Mouse (Mus musculus): ENCODE measurements at regions not wholly inside any gene's neighbourhood (a gene's known extent, or its start where the extent isn't known, plus 50 kb on each side); places are given as distances from the start of the nearest gene placed in this dataset.

DNA sequence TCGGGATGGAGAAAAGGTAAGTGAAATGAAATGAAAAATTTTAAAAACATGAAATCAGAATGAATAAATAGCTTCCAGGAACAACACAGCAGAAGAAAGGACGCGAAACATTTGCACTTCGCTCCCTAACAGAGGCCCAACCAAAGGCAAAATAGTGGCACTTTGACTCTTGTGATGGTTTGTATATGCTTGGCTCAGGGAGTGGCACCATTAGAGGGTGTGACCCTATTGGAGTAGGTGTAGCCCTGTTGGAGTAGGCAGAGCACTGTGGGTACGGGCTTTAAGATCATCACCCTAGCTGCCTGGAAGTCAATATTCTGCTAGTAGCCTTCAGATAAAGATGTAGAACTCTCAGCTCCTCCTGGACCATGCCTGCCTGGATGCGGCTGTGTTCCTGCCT, 154.0 kb upstream of the Fam78b start:
- H3K36me3 ChIP-seq (ENCODE audit: control insufficient read depth, insufficient read depth, low read length), result no peaks in the 10 kb centered on the region
- no peak overlapping the region for H3K9ac ChIP-seq (ENCODE audit: low read length)
- no peak overlapping the region for H3K27ac ChIP-seq (ENCODE audit: low read depth)
- H3K9me3 ChIP-seq (ENCODE audit: control insufficient read depth, low read length), result no peaks in the 10 kb centered on the region
- H3K4me3 ChIP-seq (ENCODE audit: low read depth, low read length), result no peak overlapping the region
- ATAC-seq (replicated peaks; ENCODE audit: low FRiP score, low TSS enrichment, low read depth) (no peak), DNase-seq (ENCODE audit: low spot score) (no peak)
- H3K4me1 ChIP-seq (replicated peaks; ENCODE audit: control insufficient read depth, insufficient read depth, low read length), result no peaks in the 10 kb centered on the region
- WGBS, result 83% methylated on average over 6 of the region's 6 CpGs
- H3K4me2 ChIP-seq (ENCODE audit: low read length), result no peak overlapping the region
- H3K27me3 ChIP-seq (replicated peaks; ENCODE audit: control insufficient read depth, insufficient read depth, low read length), result no peaks in the 10 kb centered on the region

DNA sequence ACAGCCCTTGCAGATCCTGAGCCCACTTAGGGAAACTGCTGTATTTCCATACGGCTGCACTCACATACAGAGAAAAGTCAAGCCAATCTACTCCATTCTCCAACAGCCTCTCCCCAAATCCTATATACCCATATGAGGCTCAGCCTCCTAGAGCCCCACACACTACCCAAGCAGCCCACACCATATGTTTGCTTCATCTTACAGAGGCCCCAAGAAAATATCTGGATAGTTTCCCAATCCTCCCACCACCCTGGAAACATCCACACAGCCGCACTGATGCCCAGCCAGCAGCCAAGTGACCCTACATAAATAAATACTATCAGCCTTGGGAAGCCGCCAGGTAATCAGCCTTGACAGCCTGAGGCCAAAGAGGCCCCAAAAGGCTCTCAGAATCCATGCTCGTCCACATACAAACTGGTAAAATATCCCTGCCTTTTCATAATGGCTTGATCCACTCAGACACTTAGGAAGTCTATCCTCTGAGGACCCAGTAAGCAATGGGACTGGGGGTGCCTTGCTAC, 153.1 kb upstream of the Fam78b start:
- no peak for DNase-seq (ENCODE audit: low spot score)
- Histone ChIP-seq H3K4me1 (replicated peaks; ENCODE audit: control insufficient read depth, insufficient read depth, low read length) (no peaks in the 10 kb centered on the region), H3K4me3 (ENCODE audit: low read depth, low read length) (no peak overlapping the region)

DNA sequence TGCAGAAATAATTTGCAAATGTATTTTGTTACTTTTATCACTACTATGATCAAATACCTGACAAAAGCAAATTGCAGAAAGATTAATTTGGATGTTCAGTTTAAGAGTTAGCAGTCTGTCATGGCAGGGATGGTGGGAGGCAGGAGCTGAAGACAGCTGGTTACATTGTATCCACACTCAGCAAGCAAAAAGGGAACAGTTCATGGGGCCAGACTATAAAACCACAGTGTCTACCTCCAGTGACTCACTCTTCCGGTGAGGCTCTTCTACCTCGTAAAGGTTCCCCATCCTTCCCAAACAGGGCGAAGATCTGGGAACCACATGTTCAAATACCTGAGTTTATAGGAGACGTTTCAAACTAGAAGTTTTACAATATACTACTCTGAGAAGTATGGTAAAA, 145.2 kb upstream of the Fam78b start:
- DNase-seq (ENCODE audit: low spot score) (no peak), ATAC-seq (replicated peaks; ENCODE audit: low FRiP score, low TSS enrichment, low read depth) (no peak)
- no peaks in the 10 kb centered on the region for H3K27me3 ChIP-seq (replicated peaks; ENCODE audit: control insufficient read depth, insufficient read depth, low read length)
- no peaks in the 10 kb centered on the region for H3K9me3 ChIP-seq (ENCODE audit: control insufficient read depth, low read length)
- no peaks in the 10 kb centered on the region for H3K36me3 ChIP-seq (ENCODE audit: control insufficient read depth, insufficient read depth, low read length)
- H3K9ac ChIP-seq (ENCODE audit: low read length), result no peak overlapping the region
- H3K4me2 ChIP-seq (ENCODE audit: low read length), result no peak overlapping the region
- WGBS, result 84% methylated on average over 4 of the region's 4 CpGs
- H3K27ac ChIP-seq (ENCODE audit: low read depth), result no peak overlapping the region
- no peak overlapping the region for H3K4me3 ChIP-seq (ENCODE audit: low read depth, low read length)
- H3K4me1 ChIP-seq (replicated peaks; ENCODE audit: control insufficient read depth, insufficient read depth, low read length), result no peaks in the 10 kb centered on the region

More for the DNA sequence above, 153.1 kb upstream of the Fam78b start:
- Histone ChIP-seq H3K27ac (ENCODE audit: low read depth) (no peak overlapping the region), H3K9ac (ENCODE audit: low read length) (no peak overlapping the region), H3K36me3 (ENCODE audit: control insufficient read depth, insufficient read depth, low read length) (no peaks in the 10 kb centered on the region), H3K4me2 (ENCODE audit: low read length) (no peak overlapping the region), H3K9me3 (ENCODE audit: control insufficient read depth, low read length) (no peaks in the 10 kb centered on the region), H3K27me3 (replicated peaks; ENCODE audit: control insufficient read depth, insufficient read depth, low read length) (no peaks in the 10 kb centered on the region)
- WGBS, result 56% methylated on average over 4 of the region's 4 CpGs
- no peak for ATAC-seq (replicated peaks; ENCODE audit: low FRiP score, low TSS enrichment, low read depth)

DNA sequence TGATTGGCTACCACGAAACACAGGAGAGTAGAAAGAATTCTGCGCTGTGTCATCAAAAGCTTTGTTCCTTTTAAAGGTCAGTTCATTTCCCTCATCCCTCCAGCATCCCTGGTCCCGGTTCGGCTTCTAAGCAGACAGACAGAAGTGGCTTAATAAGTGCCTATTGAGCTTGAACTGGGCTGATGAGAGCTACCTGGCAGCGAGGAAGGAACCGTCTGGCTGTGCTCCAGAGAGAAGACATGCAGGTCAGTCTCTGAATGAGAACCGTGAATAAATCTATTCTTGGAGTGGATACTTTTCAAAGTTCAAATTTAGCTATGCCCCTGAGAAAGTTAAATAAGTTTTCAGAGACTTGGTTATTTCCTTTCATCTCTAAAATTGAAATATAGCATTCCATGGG, 135.0 kb upstream of the Fam78b start:
- no peaks in the 10 kb centered on the region for H3K4me1 ChIP-seq (replicated peaks; ENCODE audit: control insufficient read depth, insufficient read depth, low read length)
- H3K27me3 ChIP-seq (replicated peaks; ENCODE audit: control insufficient read depth, insufficient read depth, low read length), result no peaks in the 10 kb centered on the region
- no peaks in the 10 kb centered on the region for H3K9me3 ChIP-seq (ENCODE audit: control insufficient read depth, low read length)
- WGBS, result 80% methylated on average over 7 of the region's 7 CpGs
- no peak overlapping the region for H3K4me2 ChIP-seq (ENCODE audit: low read length)
- H3K36me3 ChIP-seq (ENCODE audit: control insufficient read depth, insufficient read depth, low read length), result no peaks in the 10 kb centered on the region
- H3K27ac ChIP-seq (ENCODE audit: low read depth), result no peak overlapping the region
- no peak overlapping the region for H3K4me3 ChIP-seq (ENCODE audit: low read depth, low read length)
- DNase-seq (ENCODE audit: low spot score), result no peak
- H3K9ac ChIP-seq (ENCODE audit: low read length), result no peak overlapping the region
- no peak for ATAC-seq (replicated peaks; ENCODE audit: low FRiP score, low TSS enrichment, low read depth)

DNA sequence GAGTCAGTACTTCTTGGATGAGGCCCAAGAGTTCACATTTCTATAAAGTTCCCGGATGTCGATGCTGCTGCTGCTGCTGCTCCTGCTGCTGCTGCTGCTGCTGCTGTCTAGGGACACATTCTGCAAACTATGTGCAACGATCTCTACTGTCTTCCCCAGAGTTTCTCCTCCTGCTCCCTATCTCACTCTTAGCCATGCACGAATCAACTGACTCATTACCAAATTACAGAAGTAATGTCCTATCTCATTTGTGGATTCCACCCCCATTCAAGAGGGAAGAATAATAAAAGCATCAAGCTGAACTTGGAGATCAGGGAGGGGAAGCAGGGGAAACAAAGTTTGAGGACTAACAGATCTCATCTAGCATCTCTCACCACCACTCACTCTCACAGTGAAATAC, 130.0 kb upstream of the Fam78b start:
- no peak overlapping the region for H3K9ac ChIP-seq (ENCODE audit: low read length)
- WGBS, result 84% methylated on average over 4 of the region's 4 CpGs
- H3K4me3 ChIP-seq (ENCODE audit: low read depth, low read length), result no peak overlapping the region
- no peaks in the 10 kb centered on the region for H3K27me3 ChIP-seq (replicated peaks; ENCODE audit: control insufficient read depth, insufficient read depth, low read length)
- no peaks in the 10 kb centered on the region for H3K9me3 ChIP-seq (ENCODE audit: control insufficient read depth, low read length)
- no peak overlapping the region for H3K4me2 ChIP-seq (ENCODE audit: low read length)
- H3K36me3 ChIP-seq (ENCODE audit: control insufficient read depth, insufficient read depth, low read length), result no peaks in the 10 kb centered on the region
- DNase-seq (ENCODE audit: low spot score), result no peak
- ATAC-seq (replicated peaks; ENCODE audit: low FRiP score, low TSS enrichment, low read depth), result no peak
- no peaks in the 10 kb centered on the region for H3K4me1 ChIP-seq (replicated peaks; ENCODE audit: control insufficient read depth, insufficient read depth, low read length)
- H3K27ac ChIP-seq (ENCODE audit: low read depth), result no peak overlapping the region

DNA sequence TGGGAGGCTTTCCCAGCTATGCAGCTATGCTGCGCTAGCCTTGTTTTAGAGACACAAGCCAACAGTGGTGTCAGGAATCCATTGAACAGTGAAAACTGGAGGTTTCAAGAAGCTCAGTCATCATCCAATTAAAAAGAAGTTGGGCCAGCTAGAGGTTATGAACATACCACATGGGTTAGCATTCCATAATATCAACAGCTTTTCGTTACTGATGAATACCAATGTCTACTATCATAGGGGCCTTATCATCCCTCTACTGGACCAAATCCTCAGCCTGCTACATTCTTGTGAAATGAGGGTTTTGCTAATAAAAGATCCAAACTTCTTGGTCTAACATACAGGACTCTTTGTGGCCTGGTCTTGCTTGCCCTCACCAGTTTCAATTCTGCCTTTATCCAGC, 124.8 kb upstream of the Fam78b start:
- Histone ChIP-seq H3K27ac (ENCODE audit: low read depth) (no peak overlapping the region), H3K9me3 (ENCODE audit: control insufficient read depth, low read length) (no peaks in the 10 kb centered on the region), H3K4me1 (replicated peaks; ENCODE audit: control insufficient read depth, insufficient read depth, low read length) (no peaks in the 10 kb centered on the region), H3K27me3 (replicated peaks; ENCODE audit: control insufficient read depth, insufficient read depth, low read length) (no peaks in the 10 kb centered on the region), H3K36me3 (ENCODE audit: control insufficient read depth, insufficient read depth, low read length) (no peaks in the 10 kb centered on the region), H3K4me2 (ENCODE audit: low read length) (no peak overlapping the region), H3K9ac (ENCODE audit: low read length) (no peak overlapping the region), H3K4me3 (ENCODE audit: low read depth, low read length) (no peak overlapping the region)
- 80% methylated on average over 2 of the region's 2 CpGs for WGBS
- ATAC-seq (replicated peaks; ENCODE audit: low FRiP score, low TSS enrichment, low read depth), result no peak
- no peak for DNase-seq (ENCODE audit: low spot score)

DNA sequence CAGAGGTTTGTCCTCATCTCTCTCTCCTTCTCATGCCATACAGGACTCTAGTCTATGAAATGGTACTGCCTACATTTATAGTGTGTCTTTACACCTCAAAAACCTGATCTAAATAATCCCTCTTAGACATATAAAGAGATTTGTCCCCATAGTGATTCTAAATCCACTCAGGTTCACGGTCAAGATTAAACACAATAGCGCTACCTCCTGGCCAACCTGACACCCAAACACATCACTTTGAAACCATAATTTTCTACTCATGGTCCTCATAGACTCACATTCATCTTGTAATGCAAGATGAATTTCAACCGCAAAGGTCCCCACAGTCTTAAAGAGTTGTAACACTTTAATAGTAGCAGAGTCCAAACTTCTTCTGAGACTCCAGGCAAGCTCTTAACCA, 118.0 kb upstream of the Fam78b start:
- no peaks in the 10 kb centered on the region for H3K4me1 ChIP-seq (replicated peaks; ENCODE audit: control insufficient read depth, insufficient read depth, low read length)
- no peak overlapping the region for H3K27ac ChIP-seq (ENCODE audit: low read depth)
- no peak overlapping the region for H3K9ac ChIP-seq (ENCODE audit: low read length)
- H3K27me3 ChIP-seq (replicated peaks; ENCODE audit: control insufficient read depth, insufficient read depth, low read length), result no peaks in the 10 kb centered on the region
- ATAC-seq (replicated peaks; ENCODE audit: low FRiP score, low TSS enrichment, low read depth), result no peak
- H3K4me2 ChIP-seq (ENCODE audit: low read length), result no peak overlapping the region
- no peaks in the 10 kb centered on the region for H3K9me3 ChIP-seq (ENCODE audit: control insufficient read depth, low read length)
- H3K36me3 ChIP-seq (ENCODE audit: control insufficient read depth, insufficient read depth, low read length), result no peaks in the 10 kb centered on the region
- H3K4me3 ChIP-seq (ENCODE audit: low read depth, low read length), result no peak overlapping the region
- WGBS, result 83% methylated on average over 3 of the region's 3 CpGs
- DNase-seq (ENCODE audit: low spot score), result no peak

DNA sequence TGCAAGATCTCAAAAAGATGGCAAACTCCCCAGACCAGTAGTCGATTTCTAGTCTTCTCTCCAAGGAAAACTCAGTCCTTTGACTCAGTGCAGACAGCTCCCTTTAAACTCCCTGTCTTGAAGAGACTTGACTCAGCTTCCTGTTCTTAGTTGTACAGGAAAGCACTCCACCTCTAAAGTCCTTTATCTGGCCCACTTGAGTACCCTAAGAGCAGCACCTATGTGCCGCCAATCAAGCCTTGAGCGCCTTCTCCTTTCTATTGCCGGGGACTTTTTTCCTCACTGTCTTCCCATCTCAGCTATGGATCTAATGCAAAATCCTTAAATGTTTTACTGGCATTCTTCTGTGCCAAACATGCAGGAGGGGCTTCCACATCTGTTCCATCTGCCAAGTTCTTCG, 105.3 kb upstream of the Fam78b start:
- no peak for ATAC-seq (replicated peaks; ENCODE audit: low FRiP score, low TSS enrichment, low read depth)
- 86% methylated on average over 5 of the region's 5 CpGs for WGBS

DNA sequence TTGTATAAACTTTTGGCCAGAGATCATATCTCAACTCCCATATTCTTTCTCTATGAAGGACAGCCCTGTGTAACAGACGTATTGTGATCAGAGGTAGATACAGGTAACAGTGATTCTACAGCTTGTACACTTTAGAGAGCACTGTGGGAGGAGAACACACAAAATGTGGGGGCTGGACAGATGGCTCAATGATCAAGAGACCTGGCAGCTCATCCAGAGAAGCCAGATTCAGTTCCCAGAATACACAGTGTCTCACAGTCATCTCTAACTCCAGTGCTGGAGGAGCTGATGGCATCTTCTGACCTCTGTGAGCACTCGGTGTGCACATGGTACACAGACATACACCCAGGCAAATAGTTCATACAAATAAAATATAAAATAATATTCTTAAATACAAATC, 102.5 kb upstream of the Fam78b start:
- DNase-seq (ENCODE audit: low spot score), result no peak
- ATAC-seq (replicated peaks; ENCODE audit: low FRiP score, low TSS enrichment, low read depth), result no peak
- Histone ChIP-seq H3K9me3 (ENCODE audit: control insufficient read depth, low read length) (no peaks in the 10 kb centered on the region), H3K27me3 (replicated peaks; ENCODE audit: control insufficient read depth, insufficient read depth, low read length) (no peaks in the 10 kb centered on the region), H3K36me3 (ENCODE audit: control insufficient read depth, insufficient read depth, low read length) (no peaks in the 10 kb centered on the region), H3K9ac (ENCODE audit: low read length) (no peak overlapping the region), H3K4me3 (ENCODE audit: low read depth, low read length) (no peak overlapping the region), H3K4me1 (replicated peaks; ENCODE audit: control insufficient read depth, insufficient read depth, low read length) (peaks cover 8% of the 10 kb centered on the region; the same call in 1 of the 2 replicates), H3K4me2 (ENCODE audit: low read length) (no peak overlapping the region), H3K27ac (ENCODE audit: low read depth) (no peak overlapping the region)
- WGBS, result 80% methylated on average over 2 of the region's 2 CpGs

More for the DNA sequence above, 105.3 kb upstream of the Fam78b start:
- no peak overlapping the region for H3K9ac ChIP-seq (ENCODE audit: low read length)
- DNase-seq (ENCODE audit: low spot score), result no peak
- H3K9me3 ChIP-seq (ENCODE audit: control insufficient read depth, low read length), result no peaks in the 10 kb centered on the region
- no peak overlapping the region for H3K4me2 ChIP-seq (ENCODE audit: low read length)
- 0 out of 2 replicates have a peak, but pooled peaks cover 4% of the 10 kb centered on the region for H3K4me1 ChIP-seq (replicated peaks; ENCODE audit: control insufficient read depth, insufficient read depth, low read length)
- no peaks in the 10 kb centered on the region for H3K36me3 ChIP-seq (ENCODE audit: control insufficient read depth, insufficient read depth, low read length)
- no peaks in the 10 kb centered on the region for H3K27me3 ChIP-seq (replicated peaks; ENCODE audit: control insufficient read depth, insufficient read depth, low read length)
- H3K4me3 ChIP-seq (ENCODE audit: low read depth, low read length), result no peak overlapping the region
- H3K27ac ChIP-seq (ENCODE audit: low read depth), result no peak overlapping the region

Data from intestine, embryonic 14.5 days (tissue).